Mouse (Mus musculus) midbrain, embryonic 15.5 days (tissue): ENCODE data around the gene Apopt1. TPM values are rescaled to one million over a fixed set of nuclear protein-coding genes. Genes with fewer than 3 reads are reported as not detected.
A peak's percentile ranks its signal among the peaks of the same experiment; 100 is the strongest.

Experiments used
- ATAC-seq: fragments of 200-750 bp; cut with Nextera tagmentation; replicated peaks from 2 replicates; pipeline ENCODE4 v1.8.0; 2017; ENCODE audit warnings: moderate TSS enrichment
- H3K27ac ChIP-seq: fragments of 300-500 bp; sonication (generic); 2 replicates; pipeline ENCODE4 v1.5.1; 2015; ENCODE audit warnings: mild to moderate bottlenecking, inconsistent platforms
- H3K27me3 ChIP-seq: fragments of 300-500 bp; sonication (generic); replicated peaks from 2 replicates; pipeline ENCODE4 v1.6.1; 2015; ENCODE audit warnings: inconsistent platforms
- H3K36me3 ChIP-seq: fragments of 300-500 bp; sonication (generic); replicated peaks from 2 replicates; pipeline ENCODE4 v1.6.1; 2015; ENCODE audit warnings: inconsistent platforms
- H3K4me1 ChIP-seq: fragments of 300-500 bp; sonication (generic); 2 replicates; pipeline ENCODE4 v1.6.1; 2015; ENCODE audit warnings: inconsistent platforms
- H3K4me2 ChIP-seq: fragments of 300-500 bp; sonication (generic); 2 replicates; pipeline ENCODE4 v1.6.1; 2015; ENCODE audit warnings: inconsistent platforms, mild to moderate bottlenecking, moderate library complexity
- H3K4me3 ChIP-seq: fragments of 300-500 bp; sonication (generic); 2 replicates; pipeline ENCODE4 v1.5.1; 2015; ENCODE audit warnings: mild to moderate bottlenecking, inconsistent platforms
- H3K9ac ChIP-seq: fragments of 300-500 bp; sonication (generic); 2 replicates; pipeline ENCODE4 v1.6.1; 2015; ENCODE audit warnings: mild to moderate bottlenecking, inconsistent platforms
- H3K9me3 ChIP-seq: fragments of 300-500 bp; sonication (generic); 2 replicates; pipeline ENCODE4 v1.6.1; 2016; ENCODE audit warnings: inconsistent platforms
- WGBS: fragments of 180-500 bp; shearing (Covaris S2); methylation state at CpG from one replicate; pipeline ENCODE4 v1.1.7; 2015; ENCODE audit warnings: mixed read lengths; 5-methylcytosine and 5-hydroxymethylcytosine counted together
- polyA plus RNA-seq: library from polyadenylated mRNA; unstranded; fragments of >200 nt; fragmentation: Nextera tagmentation; extraction: Ambion mirVana; gene quantifications from 2 replicates; pipeline ENCODE4 v1.2.1, GENCODE M21; 2015

The Apopt1 gene
- polyA plus RNA-seq, 1 experiment from 2014 or later: 55.3 TPM

- H3K9ac ChIP-seq: peak overlapping the region; percentile 87
- H3K27me3 ChIP-seq: no peaks in the 10 kb centered on the region
- 52% methylated on average over 10 of the region's 10 CpGs for WGBS
- no peaks in the 10 kb centered on the region for H3K36me3 ChIP-seq
- peak; percentile 5; the same call in 1 of the 2 replicates for ATAC-seq
- H3K4me1 ChIP-seq: peaks cover 36% of the 10 kb centered on the region
- peak overlapping the region; percentile 98 for H3K27ac ChIP-seq
- peak overlapping the region; percentile 98 for H3K4me2 ChIP-seq
- H3K9me3 ChIP-seq: no peaks in the 10 kb centered on the region
- H3K4me3 ChIP-seq: peak overlapping the region; percentile 62
Measured at GRCm38 (mm10) chr12:111757561-111758325, 44.7 kb downstream of the Apopt1 start.

DNA sequence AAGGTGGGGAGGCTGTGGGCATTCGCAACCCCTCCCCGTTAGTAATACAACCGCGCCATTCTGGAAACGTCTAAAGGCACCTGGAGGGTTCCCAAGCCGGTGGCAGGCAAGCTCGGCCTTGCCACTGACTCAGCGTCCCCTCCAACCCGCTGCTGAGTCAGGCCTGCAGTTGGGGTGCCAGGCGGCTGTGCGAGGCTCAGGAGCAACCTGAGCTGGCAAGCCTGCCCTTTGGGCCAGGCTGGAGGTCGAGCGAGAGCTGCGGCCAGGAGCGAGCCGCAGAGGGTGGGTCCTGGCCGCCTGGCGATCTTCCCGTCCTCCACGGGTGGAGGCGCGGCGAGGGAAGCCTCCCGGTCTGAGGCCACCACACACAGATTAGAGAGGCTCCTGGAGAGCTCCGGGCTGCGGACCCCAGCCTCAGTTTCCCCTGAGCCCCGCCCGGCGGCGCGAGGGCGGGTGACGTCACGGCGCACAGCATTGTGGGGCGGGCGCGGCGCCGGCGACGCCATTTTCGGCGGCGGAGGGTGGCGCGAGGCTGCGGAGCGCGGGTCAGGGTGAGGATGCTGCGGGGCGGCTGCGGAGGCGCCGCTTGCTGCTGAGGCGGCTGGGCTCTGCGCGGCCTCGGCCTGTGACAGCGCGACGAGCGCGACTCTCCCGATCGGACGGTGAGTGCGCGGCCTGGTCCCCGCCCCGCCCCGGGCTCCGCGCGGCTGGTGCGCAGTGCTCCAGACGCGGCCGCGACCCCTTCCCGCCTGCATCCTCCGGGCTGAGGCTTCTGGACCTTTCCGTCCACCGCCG lies 45.5 kb downstream of the Apopt1 start, which contains the start of gene Klc1:
Gene Klc1 (plus strand): TSS at position 469 of the 795 bp plus-strand sequence.
- Histone ChIP-seq H3K4me3 (peak within 1 kb of the TSS; percentile 62), H3K27ac (peak within 1 kb of the TSS; percentile 98), H3K4me1 (peaks cover 36% of the 10 kb centered on the region), H3K9me3 (no peaks in the 10 kb centered on the region), H3K4me2 (peak within 1 kb of the TSS; percentile 98), H3K9ac (peak within 1 kb of the TSS; percentile 87), H3K36me3 (no peaks in the 10 kb centered on the region), H3K27me3 (no peaks in the 10 kb centered on the region)
- under 1% methylated on average over 81 of the region's 85 CpGs for whole genome bisulfite sequencing
- ATAC-seq: peak; percentile 81

DNA sequence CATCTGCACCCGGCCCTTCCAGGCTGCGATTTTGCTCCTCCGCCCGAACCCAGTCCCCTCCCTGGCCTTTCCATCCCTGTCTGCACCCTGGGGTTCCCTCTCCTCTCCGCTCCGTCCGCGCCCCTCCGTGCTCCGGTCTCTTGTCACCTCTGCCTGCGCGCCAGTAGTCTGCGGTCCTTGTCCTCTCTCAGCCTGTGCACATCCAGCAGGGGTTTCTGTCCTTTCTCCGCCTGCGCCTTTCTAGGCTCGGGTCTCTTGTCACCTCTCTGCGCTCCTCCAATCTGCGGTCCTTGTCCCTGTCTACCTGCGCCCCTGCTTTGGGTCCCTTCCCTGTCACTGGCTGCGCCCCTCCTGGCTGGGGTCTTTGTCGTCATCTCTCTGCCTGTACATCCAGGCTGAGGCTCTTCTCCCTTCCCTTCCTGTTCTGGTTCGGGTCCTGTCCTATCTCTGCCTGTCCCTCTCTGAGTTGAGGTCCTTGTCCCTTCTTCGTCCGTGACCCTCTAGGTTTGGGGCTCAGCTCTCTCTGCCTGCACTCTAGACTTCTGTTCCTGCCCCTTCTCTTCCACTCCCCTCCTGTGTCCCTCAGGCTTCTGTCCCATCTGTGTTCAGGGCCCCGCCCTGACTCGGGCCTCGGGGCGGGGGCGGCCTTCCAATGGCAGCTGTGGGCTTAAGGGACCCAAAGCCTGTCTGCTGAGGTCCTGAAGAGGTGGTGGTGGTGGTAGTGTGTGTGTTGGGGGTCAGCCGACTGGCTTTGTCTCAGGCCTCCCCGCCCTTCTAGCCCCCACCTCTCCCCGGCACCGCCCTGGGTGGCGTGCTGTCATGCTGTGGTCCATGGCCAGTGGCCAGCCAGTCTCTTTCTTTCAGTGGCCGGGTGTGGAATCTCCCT lies 46.4 kb downstream of the Apopt1 start:
- Histone ChIP-seq H3K27me3 (no peaks in the 10 kb centered on the region), H3K36me3 (no peaks in the 10 kb centered on the region), H3K4me3 (peak overlapping the region; percentile 62), H3K9ac (peak overlapping the region; percentile 87), H3K9me3 (no peaks in the 10 kb centered on the region), H3K27ac (peak overlapping the region; percentile 98), H3K4me1 (peaks cover 42% of the 10 kb centered on the region), H3K4me2 (peak overlapping the region; percentile 98)
- ATAC-seq: peak; percentile 69
- under 1% methylated on average over 35 of the region's 35 CpGs for WGBS

DNA sequence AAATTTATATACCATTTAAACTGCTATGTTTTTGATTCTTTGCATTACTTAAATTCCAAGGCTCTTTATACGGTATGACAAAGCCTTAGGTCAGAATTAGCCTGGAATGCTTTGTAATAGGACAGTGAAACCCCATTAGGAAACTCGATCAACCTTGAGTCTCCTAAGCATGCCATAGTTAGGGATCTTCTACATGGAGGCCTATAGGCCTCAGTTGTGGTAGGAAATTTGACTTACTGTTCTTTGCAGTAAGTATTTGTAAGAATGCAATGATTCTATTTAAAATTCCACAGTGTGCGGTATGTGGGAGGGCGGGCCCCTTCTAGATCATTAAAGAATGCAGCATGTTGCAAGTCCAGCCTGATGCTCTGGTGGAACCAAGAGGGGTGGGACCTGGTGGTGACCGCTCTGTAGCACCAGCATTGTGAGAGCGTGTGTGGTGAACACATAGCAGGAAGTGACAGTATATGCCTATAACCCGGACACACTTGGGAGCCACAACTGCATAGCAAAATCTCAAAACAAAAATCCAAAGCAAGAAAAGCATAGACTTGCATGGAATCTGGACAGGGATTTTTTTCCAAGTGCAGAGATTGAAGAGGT lies 47.3 kb downstream of the Apopt1 start:
- H3K27me3 ChIP-seq: no peaks in the 10 kb centered on the region
- peak overlapping the region; percentile 98 for H3K4me2 ChIP-seq
- peak overlapping the region; percentile 98; the same call in 1 of the 2 replicates for H3K27ac ChIP-seq
- 73% methylated on average over 7 of the region's 7 CpGs for WGBS
- peak overlapping the region; percentile 87 for H3K9ac ChIP-seq
- peaks cover 43% of the 10 kb centered on the region for H3K4me1 ChIP-seq
- H3K9me3 ChIP-seq: no peaks in the 10 kb centered on the region
- no peaks in the 10 kb centered on the region for H3K36me3 ChIP-seq
- H3K4me3 ChIP-seq: peak overlapping the region; percentile 62
- no peak for ATAC-seq

DNA sequence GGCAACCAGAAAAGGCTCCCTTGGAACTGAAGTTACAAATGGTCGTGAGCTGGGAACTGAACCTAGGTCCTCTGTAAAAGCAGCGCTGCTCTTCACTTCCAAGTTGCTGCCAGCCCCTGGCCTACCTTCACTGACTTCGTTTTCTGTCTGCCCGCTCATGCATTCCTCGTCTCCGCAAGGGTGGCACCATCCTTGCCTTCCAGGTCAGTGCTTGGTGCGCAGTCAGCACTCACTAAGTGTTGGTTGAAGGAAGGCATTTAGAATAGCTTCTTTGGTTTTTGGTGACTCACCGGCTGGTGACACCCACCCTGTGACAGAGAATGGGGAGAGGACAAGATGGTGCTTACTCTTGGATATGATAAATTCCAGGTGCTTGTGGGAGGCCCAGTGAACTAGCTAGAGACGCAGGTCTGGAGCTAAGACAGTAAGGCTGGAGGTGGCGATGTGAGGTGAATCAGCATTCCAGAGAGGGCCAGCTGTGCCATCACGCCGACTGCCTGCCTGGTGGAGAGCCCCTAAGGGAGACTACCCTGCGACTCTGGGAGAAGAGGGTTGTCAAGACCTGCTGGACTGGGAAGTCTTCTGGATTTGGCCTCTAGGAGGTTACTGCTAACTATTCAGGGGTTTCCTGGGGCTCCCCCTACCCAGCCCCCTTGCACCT lies 49.7 kb downstream of the Apopt1 start:
- H3K36me3 ChIP-seq: no peaks in the 10 kb centered on the region
- WGBS: 93% methylated on average over 13 of the region's 13 CpGs
- H3K9me3 ChIP-seq: no peaks in the 10 kb centered on the region
- no peak overlapping the region for H3K27ac ChIP-seq
- H3K4me3 ChIP-seq: no peak overlapping the region
- no peak for ATAC-seq
- no peak overlapping the region for H3K9ac ChIP-seq
- no peak overlapping the region for H3K4me2 ChIP-seq
- H3K4me1 ChIP-seq: peaks cover 60% of the 10 kb centered on the region
- no peaks in the 10 kb centered on the region for H3K27me3 ChIP-seq

DNA sequence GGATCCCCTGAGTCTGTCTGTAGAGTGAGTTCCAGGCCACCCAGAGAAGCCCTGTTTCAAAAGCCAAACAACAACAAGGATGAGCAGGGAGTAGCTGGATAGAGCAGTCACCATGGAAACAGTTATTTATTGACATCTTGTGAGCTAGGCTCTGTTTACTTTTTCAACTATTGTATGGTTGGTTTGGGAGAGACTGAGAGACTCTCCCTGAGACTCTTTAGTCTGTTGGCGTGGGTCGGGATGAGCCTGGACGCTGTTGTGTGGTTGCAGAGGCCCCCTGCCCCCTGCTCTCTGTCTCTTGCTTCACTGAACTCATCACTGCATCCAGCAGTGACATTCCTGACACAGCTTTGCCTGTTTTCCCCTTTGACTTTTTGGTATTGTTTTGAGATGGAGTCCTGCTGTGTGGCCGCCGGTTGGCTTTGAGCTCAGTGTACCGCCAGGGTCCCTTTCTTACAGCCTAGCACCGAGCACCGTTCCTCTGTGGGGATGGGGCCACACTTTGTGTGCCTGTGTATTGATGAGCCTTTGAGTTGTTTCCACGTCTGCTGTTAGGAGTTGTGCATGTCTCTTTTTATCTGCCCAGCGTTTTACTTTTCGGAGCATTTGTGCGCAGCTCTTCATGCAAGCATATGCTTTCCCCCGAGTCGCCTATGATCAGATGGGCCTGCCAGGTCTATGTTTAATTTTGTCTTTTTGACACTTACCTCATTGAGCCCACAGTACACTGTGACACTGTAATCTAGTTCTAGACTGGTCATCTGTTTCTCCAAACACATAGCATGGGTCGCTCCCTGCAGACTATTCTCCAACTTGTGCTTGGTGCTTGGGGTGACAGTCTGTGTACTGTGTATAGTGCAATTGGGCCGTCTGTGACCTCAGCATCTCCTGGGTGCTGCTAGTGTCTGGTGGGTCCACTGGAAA lies 53.5 kb downstream of the Apopt1 start:
- no peak overlapping the region for H3K27ac ChIP-seq
- no peaks in the 10 kb centered on the region for H3K36me3 ChIP-seq
- H3K4me2 ChIP-seq: peak overlapping the region; percentile 20
- no peaks in the 10 kb centered on the region for H3K9me3 ChIP-seq
- H3K27me3 ChIP-seq: no peaks in the 10 kb centered on the region
- peaks cover 45% of the 10 kb centered on the region for H3K4me1 ChIP-seq
- H3K9ac ChIP-seq: no peak overlapping the region
- ATAC-seq: no peak; the same call in 1 of the 2 replicates
- WGBS: 23% methylated on average over 16 of the region's 16 CpGs
- no peak overlapping the region for H3K4me3 ChIP-seq

GRCm38 (mm10) chr12:111768322-111768928 lies 55.4 kb downstream of the Apopt1 start:
- Histone ChIP-seq H3K4me3 (no peak overlapping the region), H3K9me3 (no peaks in the 10 kb centered on the region), H3K9ac (no peak overlapping the region), H3K4me1 (peaks cover 37% of the 10 kb centered on the region), H3K27me3 (no peaks in the 10 kb centered on the region), H3K36me3 (peaks cover 11% of the 10 kb centered on the region), H3K4me2 (no peak overlapping the region), H3K27ac (no peak overlapping the region)
- 91% methylated on average over 10 of the region's 10 CpGs for WGBS
- ATAC-seq: no peak

DNA sequence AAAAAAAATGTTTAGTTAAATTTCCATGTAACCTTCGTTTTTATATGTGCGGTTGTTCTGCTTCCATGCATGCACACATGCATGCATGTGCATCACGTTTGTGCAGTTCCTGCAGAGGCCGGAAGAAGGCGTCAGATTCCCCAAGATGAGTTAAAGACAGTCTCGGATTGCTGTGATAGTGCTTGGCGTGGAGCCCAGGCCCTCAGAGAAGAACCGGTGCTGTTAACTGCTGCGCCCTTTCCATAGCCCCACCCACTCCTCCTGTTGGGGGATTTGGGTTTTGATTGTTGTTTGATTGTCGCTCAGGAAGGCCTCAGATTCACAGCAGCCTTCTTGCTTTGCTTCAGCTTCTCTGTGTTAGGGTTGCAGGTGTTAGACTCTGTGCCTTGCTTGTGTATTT lies 56.2 kb downstream of the Apopt1 start:
- Histone ChIP-seq H3K9ac (no peak overlapping the region), H3K4me2 (no peak overlapping the region), H3K9me3 (no peaks in the 10 kb centered on the region), H3K27ac (peak overlapping the region; percentile 34), H3K36me3 (peaks cover 19% of the 10 kb centered on the region), H3K4me1 (peaks cover 32% of the 10 kb centered on the region), H3K4me3 (no peak overlapping the region), H3K27me3 (no peaks in the 10 kb centered on the region)
- 31% methylated on average over 10 of the region's 10 CpGs for WGBS
- ATAC-seq: no peak

- H3K27ac ChIP-seq: peak overlapping the region; percentile 38
- peaks cover 24% of the 10 kb centered on the region for H3K36me3 ChIP-seq
- no peak overlapping the region for H3K4me3 ChIP-seq
- H3K9me3 ChIP-seq: no peaks in the 10 kb centered on the region
- no peak overlapping the region for H3K4me2 ChIP-seq
- peaks cover 32% of the 10 kb centered on the region for H3K4me1 ChIP-seq
- H3K27me3 ChIP-seq: no peaks in the 10 kb centered on the region
- no peak overlapping the region for H3K9ac ChIP-seq
- WGBS: 53% methylated on average over 8 of the region's 9 CpGs
- ATAC-seq: no peak
Measured at GRCm38 (mm10) chr12:111769816-111770577, 56.9 kb downstream of the Apopt1 start.
